Mouse (Mus musculus) thymus, postnatal 14 days (tissue): Measurements from ENCODE around the gene Anks1.

ENCODE experiments used
- DNase-seq: peaks from one replicate; pipeline ENCODE4 v3.0.0; 2021

The Anks1 gene

DNA sequence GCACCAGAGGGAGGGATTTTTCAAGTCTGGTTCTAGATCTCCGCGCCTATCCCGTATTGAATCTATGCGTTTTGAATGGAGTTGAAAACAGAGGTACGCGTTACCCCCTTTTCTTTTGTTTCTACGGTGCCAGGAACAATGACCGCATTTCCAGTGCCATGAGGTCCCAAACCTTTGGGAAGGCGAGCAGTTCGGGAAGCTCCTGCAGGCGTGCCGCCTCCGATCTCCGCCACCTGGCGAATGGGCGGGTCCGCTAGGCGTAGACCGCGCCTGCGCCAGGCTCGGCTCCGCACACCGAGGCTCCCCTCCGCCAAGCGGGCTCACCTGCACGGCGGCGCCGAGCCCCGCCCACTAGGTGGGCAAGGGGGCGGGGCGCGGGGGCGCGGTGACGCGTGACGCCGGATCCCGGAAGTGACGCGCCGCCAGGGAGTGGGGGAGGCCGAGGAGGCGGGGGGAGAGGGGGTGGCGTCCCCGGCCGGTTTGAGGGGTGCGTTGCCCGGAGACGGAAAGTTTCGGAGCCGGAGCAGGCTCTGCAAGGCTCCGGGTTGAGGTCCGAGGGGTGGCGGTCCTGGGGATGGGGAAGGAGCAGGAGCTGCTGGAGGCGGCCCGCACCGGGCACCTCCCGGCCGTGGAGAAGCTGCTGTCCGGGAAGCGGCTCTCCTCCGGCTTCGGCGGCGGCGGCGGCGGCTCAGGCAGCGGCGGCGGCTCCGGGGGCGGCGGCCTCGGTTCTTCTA is at the start of gene Anks1:
TSS of gene Anks1 (plus strand) at position 419 of the 734 bp plus-strand sequence.
- DNase-seq = peak; percentile 93

DNA sequence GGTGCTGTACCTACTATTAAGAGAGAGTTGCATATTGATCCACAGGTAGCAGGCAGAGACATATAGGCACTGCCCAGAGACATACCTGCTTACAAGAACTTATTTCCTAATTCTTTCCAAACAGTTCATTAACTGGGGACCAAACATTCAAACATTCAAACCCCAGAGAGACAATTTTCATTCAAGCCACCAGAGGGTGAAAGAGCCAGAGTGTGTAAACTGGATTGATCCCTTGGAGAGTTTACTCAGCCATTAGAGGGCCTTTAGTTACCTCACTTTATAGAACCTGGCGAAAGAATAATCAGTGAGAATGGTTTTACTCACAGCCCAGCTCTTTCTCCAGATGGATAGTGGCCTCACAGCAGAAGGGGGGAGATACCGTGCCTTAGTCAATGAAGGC is 43.6 kb upstream of the Anks1 start:
- no peak for DNase-seq

DNA sequence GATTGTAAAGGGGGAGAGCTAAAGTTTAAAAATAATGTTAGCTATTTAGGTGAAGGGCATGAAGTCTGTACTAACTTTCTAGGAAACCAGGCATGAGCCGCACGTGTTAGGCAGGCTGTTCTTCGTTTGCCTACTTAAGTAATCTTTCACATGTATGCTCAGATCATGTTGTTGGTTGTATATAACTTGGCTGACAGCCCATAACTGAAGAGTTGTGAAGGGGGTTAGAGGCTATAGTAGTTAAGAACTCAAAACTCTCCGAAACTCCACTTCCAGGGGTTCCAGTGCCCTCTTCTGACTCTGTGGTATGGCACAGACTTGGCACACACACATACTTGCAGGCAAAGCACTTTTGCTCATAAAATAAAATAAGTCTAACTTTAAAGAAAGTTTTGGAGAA is 42.4 kb upstream of the Anks1 start:
- no peak for DNase-seq

DNA sequence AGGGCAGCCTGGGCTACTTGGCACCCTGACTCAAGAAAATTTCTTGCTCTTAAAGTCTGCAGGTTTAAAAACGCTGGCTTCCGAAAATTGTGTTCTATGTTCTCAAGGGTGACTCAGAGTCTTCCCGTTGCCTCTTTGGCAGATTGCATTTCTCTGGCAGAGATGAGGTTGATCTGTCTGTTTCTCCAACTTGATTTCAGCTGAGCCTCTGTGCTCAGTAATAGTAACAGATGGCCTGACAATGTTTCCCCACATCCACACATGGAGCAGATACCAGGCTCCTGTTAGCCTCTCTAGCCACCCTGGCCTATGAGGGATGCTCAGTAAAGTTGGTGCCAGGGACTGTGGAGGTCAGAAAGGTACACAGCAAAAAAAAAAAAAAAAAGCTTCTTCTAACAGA is 37.3 kb upstream of the Anks1 start:
- no peak for DNase-seq

DNA sequence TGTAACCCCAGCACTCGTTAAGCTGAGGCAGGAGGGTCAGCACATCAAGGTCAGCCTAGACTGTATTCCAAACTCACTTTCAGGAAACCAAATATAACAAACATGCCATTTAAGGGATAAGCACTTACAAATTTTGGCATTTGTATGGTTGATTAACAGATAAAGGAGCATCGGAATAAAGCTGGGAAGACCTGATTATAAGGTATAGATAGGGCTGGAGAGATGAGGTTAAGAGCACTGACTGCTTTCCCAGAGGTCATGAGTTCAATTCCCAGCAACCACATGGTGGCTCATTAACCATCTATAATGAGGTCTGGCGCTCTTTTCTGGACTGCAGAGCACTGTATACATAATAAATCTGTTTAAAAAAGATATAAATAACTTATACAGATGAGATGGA is 35.5 kb upstream of the Anks1 start:
- no peak for DNase-seq

DNA sequence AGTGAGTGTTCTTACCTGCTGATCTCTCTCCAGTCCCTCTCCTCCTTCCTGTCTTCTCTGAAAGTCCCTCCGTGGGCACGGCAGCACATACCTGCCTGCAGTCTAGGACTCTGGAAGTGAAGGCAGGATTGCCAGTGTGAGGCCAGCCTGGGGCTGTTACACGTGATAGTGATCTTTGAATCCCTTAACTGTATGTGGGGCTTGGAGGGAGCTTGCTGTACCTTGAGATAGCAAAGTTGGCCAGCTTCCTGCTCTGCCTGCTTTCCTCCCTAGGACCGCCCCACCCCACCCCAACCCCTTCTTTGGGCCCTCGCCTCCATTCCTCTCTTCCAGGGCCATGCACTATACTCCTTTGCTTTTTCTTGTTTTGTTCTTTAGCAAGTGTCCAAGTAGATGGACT is 34.6 kb upstream of the Anks1 start:
- DNase-seq = no peak

DNA sequence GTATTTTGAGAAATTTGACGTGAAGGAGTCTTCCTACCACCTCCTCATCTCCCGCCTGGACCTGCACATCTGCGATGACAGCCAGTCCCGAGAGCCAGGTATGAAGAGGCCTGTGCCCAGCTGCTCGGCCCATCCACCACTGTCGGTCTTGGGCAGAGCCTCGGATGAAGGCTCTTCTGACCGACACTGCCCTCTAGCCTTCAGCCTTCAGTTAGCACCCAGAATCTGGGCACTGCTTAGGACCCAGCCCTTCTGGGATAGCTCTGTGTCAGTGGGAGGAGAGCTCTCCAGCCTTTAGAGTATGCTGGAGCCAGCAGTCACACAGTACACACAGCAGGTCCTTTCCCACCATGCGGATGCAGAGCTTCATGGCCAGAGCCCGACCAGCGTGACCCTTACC is 27.6 kb upstream of the Anks1 start:
- DNase-seq = no peak

DNA sequence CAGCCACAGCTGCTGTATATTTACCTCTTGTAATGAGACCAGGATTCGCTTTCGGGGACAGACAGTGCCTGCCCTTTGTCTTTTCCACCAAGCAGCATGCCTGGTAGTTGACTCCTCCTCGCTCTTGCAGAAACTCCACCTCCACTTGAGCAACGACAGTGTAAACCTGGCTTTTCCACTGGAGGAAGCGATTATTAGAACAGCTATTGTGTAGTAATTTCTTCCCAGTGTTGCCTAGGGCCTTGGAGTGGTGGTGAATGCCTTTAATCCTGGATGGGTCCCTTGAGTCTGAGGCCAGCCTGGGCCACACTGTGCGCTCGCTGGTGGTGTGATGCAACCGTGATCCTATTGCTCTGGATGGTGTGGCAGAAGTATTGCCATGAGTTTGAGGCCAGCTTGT is 26.0 kb upstream of the Anks1 start:
- DNase-seq = no peak

DNA sequence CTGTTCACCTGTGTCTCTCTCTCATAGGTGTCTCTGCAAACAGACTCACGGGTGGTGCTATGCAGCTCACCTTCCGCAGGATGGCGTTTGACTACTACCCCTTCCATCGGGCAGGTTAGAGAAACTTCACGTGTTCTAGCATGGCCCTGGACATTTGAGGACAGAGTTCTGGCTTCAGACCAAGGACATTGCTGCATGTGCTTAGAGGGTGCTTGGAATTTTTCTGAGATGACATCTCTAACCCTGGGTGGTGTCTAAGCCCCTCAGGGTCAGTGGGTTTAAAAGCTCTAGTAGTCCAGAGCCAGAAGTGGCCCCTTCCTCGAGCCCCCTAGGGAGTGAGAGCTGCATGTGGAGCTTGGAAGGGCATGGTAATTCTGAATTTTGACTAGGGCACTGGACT is 25.1 kb upstream of the Anks1 start:
- DNase-seq = no peak

DNA sequence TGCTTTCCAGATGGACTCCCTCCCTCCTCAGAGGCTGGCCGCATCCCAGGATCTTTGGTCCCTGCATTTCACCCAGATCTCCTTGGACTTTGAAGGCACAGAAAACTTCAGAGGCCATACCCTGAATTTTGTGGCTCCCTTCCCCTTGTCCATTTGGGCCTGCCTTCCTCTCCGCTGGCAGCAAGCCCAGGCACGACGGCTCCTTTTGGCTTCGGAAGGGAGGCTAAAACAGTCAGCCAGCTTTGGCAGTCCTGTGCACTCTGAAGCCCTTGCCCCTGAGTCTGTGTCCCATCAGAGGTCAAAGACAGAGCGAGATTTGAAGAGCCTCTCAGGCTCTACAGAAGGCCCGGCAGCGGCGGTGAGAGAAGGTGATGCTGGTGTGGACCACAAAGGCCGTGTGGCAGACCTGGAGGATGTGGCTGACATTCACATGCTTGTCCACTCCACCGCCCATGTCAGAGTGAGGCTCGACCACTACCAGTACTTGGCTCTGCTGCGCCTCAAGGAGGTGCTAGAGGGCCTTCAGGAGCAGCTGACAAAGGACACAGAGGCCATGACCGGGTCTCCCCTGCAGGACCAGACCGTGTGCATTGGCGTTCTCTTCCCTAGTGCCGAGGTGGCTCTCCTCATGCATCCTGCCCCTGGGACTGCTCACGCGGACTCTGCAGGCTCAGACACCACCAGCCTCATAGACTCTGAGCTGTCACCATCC is 22.5 kb upstream of the Anks1 start:
- DNase-seq = no peak

DNA sequence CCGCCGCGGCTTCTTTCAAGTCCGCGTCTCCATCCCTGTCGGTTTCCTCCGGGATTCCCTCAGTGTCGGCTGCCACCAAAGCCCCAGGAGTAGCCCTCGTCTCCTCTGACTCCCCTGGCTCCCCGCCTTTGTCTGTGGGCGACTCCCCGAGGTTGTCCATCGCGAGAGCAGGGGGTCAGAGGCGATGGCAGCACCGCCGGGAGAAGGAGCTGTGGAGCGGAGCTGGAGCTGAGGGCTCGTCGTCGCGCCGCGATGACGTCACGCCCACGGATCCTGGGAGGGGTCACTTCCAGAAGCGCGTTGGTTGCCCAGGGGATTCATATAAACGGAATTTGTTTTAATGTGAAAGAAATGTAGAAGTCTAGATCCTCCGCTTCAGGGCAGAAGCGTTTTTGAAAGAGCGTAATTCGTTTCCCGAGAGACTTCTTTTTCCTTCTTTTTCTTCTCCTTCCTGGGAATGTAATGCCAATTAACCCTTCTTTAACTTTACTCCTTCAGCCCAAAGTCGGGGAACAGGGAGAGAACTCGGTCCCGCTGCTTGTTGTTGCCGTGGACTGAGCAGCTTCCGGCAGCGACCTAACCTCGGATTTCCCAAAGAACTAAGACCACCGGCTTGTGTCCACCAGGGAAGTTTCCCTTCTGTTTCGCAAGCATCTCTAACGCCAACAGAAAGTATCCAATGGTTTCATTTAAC is 1.4 kb upstream of the Anks1 start:
- DNase-seq = peak; percentile 92

DNA sequence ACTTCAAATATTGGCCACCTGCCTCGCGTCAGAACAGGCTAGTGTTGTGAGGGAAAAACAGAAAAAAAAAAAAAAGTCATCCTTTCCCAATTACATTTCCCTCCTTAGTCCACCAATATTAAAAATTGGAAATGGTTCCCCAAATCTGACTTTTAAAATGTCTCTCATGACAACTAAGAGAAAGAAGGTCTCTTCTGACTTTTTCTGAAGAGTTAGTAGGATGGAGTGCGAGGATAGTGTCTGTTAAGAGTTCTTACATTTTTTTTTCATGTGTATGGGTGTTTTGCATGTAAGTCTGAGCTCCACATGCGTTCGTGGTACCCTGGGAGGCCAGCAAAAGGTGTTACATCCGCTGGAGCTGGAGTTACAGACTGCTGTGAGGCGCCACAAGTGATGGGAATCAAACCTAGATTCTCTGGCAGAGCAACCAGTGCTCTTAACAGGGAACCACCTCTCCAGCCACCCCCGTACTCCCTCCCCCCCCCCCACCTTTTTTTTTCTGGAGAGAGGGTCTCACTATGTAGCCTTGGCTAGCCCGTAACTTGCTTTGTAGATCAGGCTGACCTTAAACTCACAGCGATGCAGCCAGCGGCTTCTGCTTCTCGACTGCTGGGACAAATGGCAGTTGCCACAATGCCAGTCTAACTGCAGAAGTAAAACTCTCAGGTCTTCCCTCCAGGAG is 759 bp upstream of the Anks1 start:
- DNase-seq = peak; percentile 41

DNA sequence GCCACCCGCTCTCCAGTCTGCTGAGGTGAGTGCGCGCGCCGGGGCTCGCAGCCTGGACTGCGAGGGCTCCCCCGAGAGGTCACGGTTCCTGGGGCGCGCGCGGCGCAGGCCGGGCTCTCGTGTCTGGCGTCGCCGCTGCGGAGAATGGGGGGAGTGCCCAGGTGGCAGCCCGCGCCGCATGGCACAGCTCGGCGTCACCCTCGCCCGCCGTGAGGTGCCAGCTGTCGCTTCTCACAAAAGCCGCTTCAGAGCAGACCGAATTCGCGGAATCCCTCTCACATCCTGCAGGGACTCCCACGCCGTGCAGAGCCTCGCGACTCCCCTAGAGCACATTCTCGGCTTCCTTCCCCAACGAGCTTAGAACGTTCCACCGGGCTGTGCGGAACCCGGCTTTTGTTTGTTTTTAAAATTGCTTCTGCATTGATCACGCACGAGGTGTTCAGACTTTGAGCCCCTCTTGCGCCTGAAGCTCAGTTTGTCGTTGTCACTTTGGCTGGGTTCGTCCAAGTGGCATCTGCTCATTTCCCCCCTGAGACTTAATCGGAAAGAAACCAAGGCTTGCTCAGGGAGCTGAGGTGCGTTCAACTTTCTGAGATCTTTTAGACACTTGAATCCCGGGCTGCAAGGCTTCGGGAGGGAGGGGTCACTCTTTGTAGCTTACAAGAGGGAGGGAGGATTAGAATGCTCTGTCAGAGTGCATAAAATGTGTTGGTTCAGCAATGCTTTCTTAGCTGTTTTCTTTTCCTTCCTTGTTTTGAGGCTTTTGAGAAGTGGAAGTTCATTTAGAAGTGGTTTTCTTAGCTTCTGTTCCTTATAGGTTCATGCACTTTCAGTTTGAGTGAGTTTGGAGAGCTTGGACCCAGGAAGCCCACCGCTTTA is 755 bp downstream of the Anks1 start, which contains the start of gene Taf11:
TSS of gene Taf11 (minus strand) at position 223 of the 879 bp plus-strand sequence.
- peak; percentile 87 for DNase-seq

DNA sequence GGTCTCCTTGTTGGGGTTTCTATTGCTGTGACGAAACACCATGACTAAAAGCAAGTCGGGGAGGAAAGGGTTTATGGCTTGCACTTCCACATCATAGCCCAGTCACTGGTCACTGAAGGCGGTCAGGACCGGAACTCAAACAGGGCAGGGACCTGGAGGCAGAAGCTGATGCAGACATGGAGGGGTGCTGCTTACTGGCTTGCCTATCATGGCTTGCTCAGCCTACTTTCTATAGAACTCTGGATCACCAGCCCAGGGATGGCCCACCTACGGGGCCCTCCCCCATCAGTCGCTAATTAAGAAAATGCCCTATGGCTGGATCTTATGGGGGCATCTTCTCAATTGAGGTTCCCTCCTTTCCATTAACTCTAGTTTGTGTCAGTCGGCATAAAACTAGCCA is 2.3 kb downstream of the Anks1 start:
- no peak for DNase-seq

DNA sequence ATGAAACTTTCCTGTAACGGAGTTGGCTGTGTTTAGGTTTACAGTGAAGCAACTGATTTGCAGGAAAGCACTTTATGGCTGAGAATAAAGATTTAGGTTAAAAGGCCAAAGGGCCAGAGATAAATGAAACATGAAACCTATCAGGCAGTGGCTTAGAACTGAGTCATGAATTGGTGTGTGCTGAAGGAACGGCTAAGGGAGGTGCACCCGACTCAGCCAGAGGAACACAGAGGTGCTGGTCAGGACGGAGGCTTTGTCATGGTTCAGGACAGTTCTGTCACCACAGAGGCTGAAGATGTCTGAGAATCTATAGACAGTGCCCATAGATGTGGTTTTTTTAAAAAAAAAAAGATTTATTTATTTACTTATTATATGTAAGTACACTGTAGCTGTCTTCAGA is 5.6 kb downstream of the Anks1 start:
- DNase-seq = no peak

DNA sequence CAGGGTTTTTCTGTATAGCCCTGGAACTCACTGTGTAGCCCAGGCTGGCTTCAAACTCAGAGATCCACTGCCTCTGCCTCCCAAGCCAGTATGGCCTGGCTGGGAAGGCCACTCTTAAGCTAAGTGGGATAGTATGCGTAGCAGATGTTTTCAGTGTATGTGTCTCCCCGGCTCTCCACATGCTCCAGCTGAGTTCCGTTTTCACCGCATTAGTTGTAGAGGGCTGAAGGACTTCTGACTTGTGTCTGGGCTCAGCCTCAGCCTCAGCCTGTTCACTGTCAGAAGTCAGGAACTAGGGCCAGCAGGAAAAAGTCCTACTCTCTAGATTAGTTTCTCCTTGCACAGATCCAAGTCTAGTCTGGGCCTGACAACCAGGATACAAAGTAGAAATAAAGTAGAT is 7.3 kb downstream of the Anks1 start:
- no peak for DNase-seq

DNA sequence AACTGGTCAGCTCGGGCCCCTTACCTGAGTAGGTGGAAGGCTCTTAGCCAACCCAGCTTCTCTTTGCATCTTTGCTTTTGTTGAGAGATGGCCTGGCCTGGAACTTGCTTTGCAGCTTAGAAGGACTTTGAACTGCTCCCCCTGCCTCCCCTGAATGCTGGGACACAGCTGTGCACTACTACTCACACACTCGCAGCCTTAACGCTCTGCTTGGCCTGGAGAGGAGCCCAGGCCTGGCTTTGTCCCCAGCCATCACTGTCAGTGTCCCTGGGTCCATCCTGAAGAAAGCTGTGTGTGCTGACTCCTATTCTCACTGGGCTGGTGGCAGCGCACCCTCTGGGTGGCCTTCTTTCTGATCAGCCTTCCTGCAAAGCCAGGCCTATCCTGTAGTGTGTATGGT is 11.6 kb downstream of the Anks1 start:
- no peak for DNase-seq

DNA sequence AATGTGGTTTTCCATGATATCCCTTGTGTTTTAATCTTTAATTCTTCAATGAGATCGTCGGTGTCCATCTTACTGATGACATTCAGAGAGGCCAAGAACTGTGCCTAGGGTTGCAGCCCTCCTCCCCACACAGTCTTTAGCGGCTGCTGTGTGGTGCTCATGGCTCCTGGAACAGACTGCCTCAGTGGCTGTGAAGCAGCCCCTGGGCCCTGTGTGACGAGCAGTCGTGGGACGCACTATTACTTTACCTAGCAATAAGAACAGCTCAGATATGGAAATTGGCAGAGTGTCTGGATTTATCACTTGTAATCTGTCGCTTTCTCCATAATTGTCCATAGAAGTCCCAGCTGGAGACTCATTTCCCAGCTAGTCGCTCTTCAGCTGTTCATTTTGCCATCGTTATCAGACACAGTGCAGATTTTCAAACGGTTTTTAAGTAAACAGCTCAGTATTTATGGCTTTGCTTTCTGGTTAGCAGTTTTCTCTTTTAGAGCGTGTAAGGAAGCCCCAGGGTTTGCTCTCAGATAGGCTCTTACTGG is 13.1 kb downstream of the Anks1 start:
- DNase-seq = no peak

DNA sequence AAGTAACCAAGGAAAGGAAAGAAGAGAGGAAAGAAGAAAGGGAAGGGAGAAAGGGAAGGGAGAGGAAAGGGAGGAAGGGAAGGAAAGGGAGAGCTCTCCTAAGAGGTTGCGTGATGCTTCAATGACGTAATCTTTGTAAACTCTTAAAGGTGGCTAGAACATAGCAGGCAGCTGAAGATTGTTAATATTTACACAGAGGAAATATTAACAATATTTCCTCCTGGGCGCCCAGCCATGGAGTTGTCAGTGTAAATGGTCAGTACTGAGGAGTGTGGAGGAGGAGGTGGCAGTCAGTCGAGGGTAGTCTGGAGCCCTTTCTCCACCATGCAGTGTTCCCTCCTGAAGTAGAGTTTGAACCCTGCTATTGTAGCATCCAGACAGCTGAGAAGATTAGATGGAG is 15.9 kb downstream of the Anks1 start:
- DNase-seq = no peak

DNA sequence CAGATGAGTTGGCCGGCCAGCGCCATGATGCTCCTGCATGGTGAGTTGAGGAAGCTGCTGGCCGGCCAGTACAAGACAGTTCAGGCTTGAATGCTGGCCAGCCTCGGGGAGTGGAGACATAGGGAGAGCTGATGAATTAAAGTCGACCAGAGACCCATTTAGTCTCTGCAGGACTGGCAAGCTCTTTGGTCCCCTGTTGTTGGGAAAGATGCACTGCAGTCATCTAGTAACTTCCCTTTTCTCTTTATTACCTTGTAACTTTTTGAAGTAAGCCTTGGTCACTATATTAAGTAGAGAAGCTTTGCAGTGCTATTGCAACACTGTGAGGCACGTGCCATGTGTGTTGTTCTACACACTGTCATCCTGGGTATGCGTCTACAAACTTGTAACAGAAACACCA is 16.4 kb downstream of the Anks1 start:
- DNase-seq = no peak

DNA sequence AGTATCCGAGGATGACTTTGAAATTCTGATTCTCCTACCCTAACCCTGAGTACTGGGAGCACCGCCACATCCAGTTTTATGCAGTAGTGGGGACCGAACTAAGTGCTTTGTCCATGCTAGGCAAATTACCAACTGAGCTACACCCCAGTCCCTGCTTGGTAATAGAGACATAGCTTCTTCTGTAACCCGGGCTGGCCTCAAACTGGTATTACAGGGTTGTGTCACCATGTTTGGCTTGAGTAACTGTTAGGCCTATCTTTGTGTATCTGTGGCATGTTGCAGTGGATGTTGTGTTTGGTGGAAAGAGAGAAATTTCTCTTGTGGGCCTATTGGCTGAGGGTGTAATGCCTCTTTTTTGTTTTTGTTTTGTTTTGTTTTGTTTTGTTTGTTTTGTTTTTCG is 21.2 kb downstream of the Anks1 start:
- DNase-seq = no peak

DNA sequence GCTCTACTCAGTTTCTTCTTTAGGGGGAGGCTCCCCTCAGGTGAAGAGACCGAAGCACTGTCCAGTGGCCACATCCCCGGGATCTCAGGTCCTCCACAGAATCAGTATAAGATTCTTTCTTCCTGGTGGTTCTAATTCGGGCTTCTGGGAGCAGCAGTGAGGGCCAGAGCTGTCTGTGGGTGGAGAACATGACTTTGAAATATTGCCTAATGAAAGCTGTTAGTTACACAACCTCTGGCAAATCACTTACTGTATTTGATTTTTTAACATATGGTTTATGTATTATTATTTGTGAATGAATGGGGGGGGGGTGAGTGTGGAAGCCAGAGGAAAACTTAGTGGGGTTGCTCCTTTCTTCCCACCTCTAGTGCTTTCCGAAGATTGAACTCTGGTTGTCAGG is 22.7 kb downstream of the Anks1 start:
- DNase-seq = no peak
